Mouse (Mus musculus): ENCODE measurements at regions not wholly inside any gene's neighbourhood (a gene's known extent, or its start where the extent isn't known, plus 50 kb on each side); places are given as distances from the start of the nearest gene placed in this dataset.

- no peaks in the 10 kb centered on the region for H3K9me3 ChIP-seq (replicated peaks; ENCODE audit: control insufficient read depth, low read length)
- H3K27ac ChIP-seq (ENCODE audit: low read length): no peak overlapping the region
- H3K27me3 ChIP-seq (ENCODE audit: control insufficient read depth, insufficient read depth, low read depth, low read length): no peaks in the 10 kb centered on the region
- H3K9ac ChIP-seq (ENCODE audit: low read depth, low read length): no peak overlapping the region
- 67% methylated on average over 14 of the region's 14 CpGs for WGBS (ENCODE audit: insufficient replicate concordance)
- H3K4me1 ChIP-seq (ENCODE audit: control insufficient read depth, low read depth, low read length): no peaks in the 10 kb centered on the region; the same call in 1 of the 2 replicates
- no peak for ATAC-seq (ENCODE audit: low read depth)
- H3K36me3 ChIP-seq (ENCODE audit: control insufficient read depth, insufficient read depth): no peaks in the 10 kb centered on the region
- H3K4me3 ChIP-seq (ENCODE audit: low read depth, low read length): no peak overlapping the region
- no peak overlapping the region for H3K4me2 ChIP-seq (ENCODE audit: low read depth, low read length)
Measured at GRCm38 (mm10) chr6:100396311-100397200, 109.3 kb upstream of the Rybp start.

GRCm38 (mm10) chr6:100390258-100390910 lies 103.1 kb upstream of the Rybp start:
- H3K27me3 ChIP-seq (ENCODE audit: control insufficient read depth, insufficient read depth, low read depth, low read length): no peaks in the 10 kb centered on the region
- no peak for ATAC-seq (ENCODE audit: low read depth)
- no peaks in the 10 kb centered on the region for H3K4me1 ChIP-seq (ENCODE audit: control insufficient read depth, low read depth, low read length)
- no peaks in the 10 kb centered on the region for H3K9me3 ChIP-seq (replicated peaks; ENCODE audit: control insufficient read depth, low read length)
- no peak overlapping the region for H3K27ac ChIP-seq (ENCODE audit: low read length)
- H3K4me2 ChIP-seq (ENCODE audit: low read depth, low read length): no peak overlapping the region
- no peaks in the 10 kb centered on the region for H3K36me3 ChIP-seq (ENCODE audit: control insufficient read depth, insufficient read depth)
- no peak overlapping the region for H3K4me3 ChIP-seq (ENCODE audit: low read depth, low read length)
- WGBS (ENCODE audit: insufficient replicate concordance): 61% methylated on average over 7 of the region's 7 CpGs
- no peak overlapping the region for H3K9ac ChIP-seq (ENCODE audit: low read depth, low read length)

GRCm38 (mm10) chr6:100387042-100387441 lies 99.8 kb upstream of the Rybp start:
- H3K4me1 ChIP-seq (ENCODE audit: control insufficient read depth, low read depth, low read length): no peaks in the 10 kb centered on the region
- H3K4me3 ChIP-seq (ENCODE audit: low read depth, low read length): no peak overlapping the region
- no peak overlapping the region for H3K4me2 ChIP-seq (ENCODE audit: low read depth, low read length)
- no peaks in the 10 kb centered on the region for H3K9me3 ChIP-seq (replicated peaks; ENCODE audit: control insufficient read depth, low read length)
- 33% methylated on average over 5 of the region's 5 CpGs for WGBS (ENCODE audit: insufficient replicate concordance)
- H3K27ac ChIP-seq (ENCODE audit: low read length): no peak overlapping the region
- ATAC-seq (ENCODE audit: low read depth): no peak
- H3K36me3 ChIP-seq (ENCODE audit: control insufficient read depth, insufficient read depth): no peaks in the 10 kb centered on the region
- no peak overlapping the region for H3K9ac ChIP-seq (ENCODE audit: low read depth, low read length)
- no peaks in the 10 kb centered on the region for H3K27me3 ChIP-seq (ENCODE audit: control insufficient read depth, insufficient read depth, low read depth, low read length)

DNA sequence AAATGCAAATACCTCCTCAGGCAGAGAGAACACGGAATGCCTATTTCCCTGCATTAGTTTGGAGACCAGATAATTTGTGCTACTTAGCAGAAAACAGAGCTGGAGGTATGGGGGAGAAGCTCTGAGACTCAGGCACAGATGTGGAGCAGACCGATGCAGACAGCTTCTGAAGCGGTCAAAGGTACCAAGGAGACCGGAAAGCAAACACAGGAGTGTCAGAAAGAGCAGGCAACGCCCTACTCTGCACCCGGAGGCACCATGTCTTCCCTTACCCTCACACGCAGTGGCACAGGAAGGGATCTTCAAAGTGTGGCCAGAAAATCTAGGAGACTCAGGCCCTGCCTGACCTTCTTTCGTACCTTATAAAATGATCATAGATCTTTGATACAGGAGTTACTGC lies 98.4 kb upstream of the Rybp start:
- H3K36me3 ChIP-seq (ENCODE audit: control insufficient read depth, insufficient read depth): no peaks in the 10 kb centered on the region
- H3K4me2 ChIP-seq (ENCODE audit: low read depth, low read length): no peak overlapping the region
- H3K27ac ChIP-seq (ENCODE audit: low read length): no peak overlapping the region
- no peaks in the 10 kb centered on the region for H3K9me3 ChIP-seq (replicated peaks; ENCODE audit: control insufficient read depth, low read length)
- H3K9ac ChIP-seq (ENCODE audit: low read depth, low read length): no peak overlapping the region
- WGBS (ENCODE audit: insufficient replicate concordance): 50% methylated on average over 8 of the region's 8 CpGs
- no peak for ATAC-seq (ENCODE audit: low read depth)
- no peaks in the 10 kb centered on the region for H3K4me1 ChIP-seq (ENCODE audit: control insufficient read depth, low read depth, low read length)
- H3K4me3 ChIP-seq (ENCODE audit: low read depth, low read length): no peak overlapping the region
- H3K27me3 ChIP-seq (ENCODE audit: control insufficient read depth, insufficient read depth, low read depth, low read length): no peaks in the 10 kb centered on the region

DNA sequence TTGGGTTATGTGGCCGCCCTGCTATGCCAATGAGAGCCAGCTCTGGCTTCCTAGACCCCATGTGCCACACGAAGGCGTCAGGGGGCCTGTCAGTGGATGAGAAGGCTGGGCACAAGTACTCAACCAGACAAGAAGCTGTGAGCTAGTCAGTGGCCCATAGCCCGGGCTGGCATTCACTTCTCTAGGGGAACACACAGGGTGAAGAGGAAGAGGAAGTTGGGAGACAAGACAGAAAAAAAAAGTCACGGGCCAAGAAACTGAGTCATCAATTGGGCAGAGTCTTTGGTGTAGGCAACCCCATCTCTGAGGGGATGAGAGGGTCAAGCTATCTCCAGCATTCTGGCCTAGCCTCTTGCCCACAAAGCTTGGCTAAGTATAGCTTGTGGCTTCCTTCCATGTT lies 93.8 kb upstream of the Rybp start:
- Histone ChIP-seq H3K27ac (ENCODE audit: low read length) (no peak overlapping the region), H3K9me3 (replicated peaks; ENCODE audit: control insufficient read depth, low read length) (no peaks in the 10 kb centered on the region), H3K9ac (ENCODE audit: low read depth, low read length) (no peak overlapping the region), H3K27me3 (ENCODE audit: control insufficient read depth, insufficient read depth, low read depth, low read length) (no peaks in the 10 kb centered on the region), H3K4me2 (ENCODE audit: low read depth, low read length) (no peak overlapping the region), H3K4me3 (ENCODE audit: low read depth, low read length) (no peak overlapping the region), H3K4me1 (ENCODE audit: control insufficient read depth, low read depth, low read length) (no peaks in the 10 kb centered on the region; the same call in 1 of the 2 replicates), H3K36me3 (ENCODE audit: control insufficient read depth, insufficient read depth) (no peaks in the 10 kb centered on the region)
- ATAC-seq (ENCODE audit: low read depth): no peak
- 35% methylated on average over 5 of the region's 5 CpGs for WGBS (ENCODE audit: insufficient replicate concordance)

DNA sequence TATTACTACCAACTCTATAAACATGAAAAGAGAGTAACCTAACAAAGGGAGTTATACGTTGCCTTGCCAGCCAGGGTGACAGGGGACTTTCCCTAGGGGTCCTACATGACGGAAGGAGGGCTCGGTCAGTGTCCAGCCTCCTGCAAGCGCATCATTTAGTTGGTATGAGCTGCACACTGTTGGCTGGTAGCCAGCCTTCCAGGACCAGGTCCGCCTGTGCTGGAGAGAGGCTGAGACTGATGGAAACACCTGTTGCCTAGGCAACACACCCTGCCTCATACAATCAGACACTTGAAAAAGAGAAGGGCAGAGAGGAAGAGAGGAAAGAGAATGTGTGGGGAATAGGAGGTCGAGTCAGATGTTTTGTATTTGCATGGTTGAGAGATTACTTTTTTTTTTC lies 93.3 kb upstream of the Rybp start:
- H3K9ac ChIP-seq (ENCODE audit: low read depth, low read length): no peak overlapping the region
- H3K4me2 ChIP-seq (ENCODE audit: low read depth, low read length): no peak overlapping the region
- H3K27me3 ChIP-seq (ENCODE audit: control insufficient read depth, insufficient read depth, low read depth, low read length): no peaks in the 10 kb centered on the region
- WGBS (ENCODE audit: insufficient replicate concordance): 41% methylated on average over 6 of the region's 6 CpGs
- no peaks in the 10 kb centered on the region; the same call in 1 of the 2 replicates for H3K4me1 ChIP-seq (ENCODE audit: control insufficient read depth, low read depth, low read length)
- H3K4me3 ChIP-seq (ENCODE audit: low read depth, low read length): no peak overlapping the region
- no peaks in the 10 kb centered on the region for H3K9me3 ChIP-seq (replicated peaks; ENCODE audit: control insufficient read depth, low read length)
- no peaks in the 10 kb centered on the region for H3K36me3 ChIP-seq (ENCODE audit: control insufficient read depth, insufficient read depth)
- no peak for ATAC-seq (ENCODE audit: low read depth)
- H3K27ac ChIP-seq (ENCODE audit: low read length): no peak overlapping the region

DNA sequence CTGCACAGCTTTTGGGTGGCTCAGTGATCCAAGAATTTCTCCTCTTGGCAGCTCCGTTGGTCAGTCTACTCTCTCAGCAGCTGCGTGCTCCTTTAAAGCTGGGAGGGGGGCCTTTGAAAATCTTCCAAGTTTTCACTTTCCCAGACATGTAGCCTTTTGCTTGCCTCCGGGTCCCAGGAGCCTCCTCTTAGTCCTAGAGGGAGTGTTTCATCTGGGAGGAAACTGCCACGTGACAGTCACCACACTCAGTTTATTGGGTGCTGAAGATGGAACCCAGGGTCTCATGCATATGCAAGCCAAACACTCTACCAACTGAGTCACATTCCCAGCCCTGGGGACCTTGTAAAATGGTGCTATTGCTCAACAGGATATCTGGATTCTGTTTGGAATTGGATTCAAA lies 92.5 kb upstream of the Rybp start:
- H3K4me3 ChIP-seq (ENCODE audit: low read depth, low read length): no peak overlapping the region
- no peaks in the 10 kb centered on the region for H3K27me3 ChIP-seq (ENCODE audit: control insufficient read depth, insufficient read depth, low read depth, low read length)
- no peaks in the 10 kb centered on the region for H3K36me3 ChIP-seq (ENCODE audit: control insufficient read depth, insufficient read depth)
- no peak overlapping the region for H3K27ac ChIP-seq (ENCODE audit: low read length)
- H3K9ac ChIP-seq (ENCODE audit: low read depth, low read length): no peak overlapping the region
- H3K9me3 ChIP-seq (replicated peaks; ENCODE audit: control insufficient read depth, low read length): no peaks in the 10 kb centered on the region
- no peak overlapping the region for H3K4me2 ChIP-seq (ENCODE audit: low read depth, low read length)
- no peaks in the 10 kb centered on the region; the same call in 1 of the 2 replicates for H3K4me1 ChIP-seq (ENCODE audit: control insufficient read depth, low read depth, low read length)
- no peak for ATAC-seq (ENCODE audit: low read depth)
- WGBS (ENCODE audit: insufficient replicate concordance): 39% methylated on average over 4 of the region's 4 CpGs

- no peak overlapping the region for H3K4me2 ChIP-seq (ENCODE audit: low read depth, low read length)
- no peaks in the 10 kb centered on the region; the same call in 1 of the 2 replicates for H3K4me1 ChIP-seq (ENCODE audit: control insufficient read depth, low read depth, low read length)
- 59% methylated on average over 4 of the region's 4 CpGs for WGBS (ENCODE audit: insufficient replicate concordance)
- no peaks in the 10 kb centered on the region for H3K27me3 ChIP-seq (ENCODE audit: control insufficient read depth, insufficient read depth, low read depth, low read length)
- H3K36me3 ChIP-seq (ENCODE audit: control insufficient read depth, insufficient read depth): no peaks in the 10 kb centered on the region
- no peak overlapping the region for H3K27ac ChIP-seq (ENCODE audit: low read length)
- ATAC-seq (ENCODE audit: low read depth): no peak
- no peak overlapping the region for H3K9ac ChIP-seq (ENCODE audit: low read depth, low read length)
- H3K9me3 ChIP-seq (replicated peaks; ENCODE audit: control insufficient read depth, low read length): no peaks in the 10 kb centered on the region
- no peak overlapping the region for H3K4me3 ChIP-seq (ENCODE audit: low read depth, low read length)
Measured at GRCm38 (mm10) chr6:100378533-100378874, 91.2 kb upstream of the Rybp start.

DNA sequence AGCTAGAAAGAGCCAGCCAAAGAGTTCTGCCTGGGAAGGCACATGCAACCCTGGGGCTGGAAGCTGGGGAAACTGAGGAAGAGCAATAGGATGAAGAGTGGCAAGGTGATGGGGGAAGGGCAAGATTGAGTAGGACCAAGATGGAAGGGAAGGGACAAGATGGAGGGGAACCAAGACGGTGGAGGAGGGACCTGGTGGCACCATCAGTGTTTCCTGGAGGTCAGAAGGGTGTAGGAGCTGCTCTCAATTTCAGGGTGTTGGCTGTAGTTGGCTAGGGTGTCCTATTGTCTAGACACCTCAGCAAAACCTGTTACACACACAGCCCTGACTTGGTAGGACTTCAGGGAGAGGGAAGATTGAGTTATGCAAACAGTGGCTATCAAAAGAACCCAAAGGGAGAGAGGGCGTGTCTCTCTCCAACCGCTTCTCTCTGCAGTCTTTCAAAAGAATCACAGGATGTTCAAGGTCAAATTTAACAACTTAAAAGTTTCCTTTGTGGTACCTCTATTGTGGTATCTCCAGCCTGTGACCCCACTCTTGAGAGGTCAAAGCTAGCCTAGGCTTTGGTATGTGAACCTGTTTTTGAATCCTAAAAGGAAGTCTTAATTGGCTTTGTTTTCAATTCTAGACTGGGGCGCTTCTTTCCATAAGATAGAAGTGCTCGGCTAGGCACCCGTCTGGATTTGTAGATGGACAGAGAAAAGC lies 90.7 kb upstream of the Rybp start:
- no peaks in the 10 kb centered on the region for H3K27me3 ChIP-seq (ENCODE audit: control insufficient read depth, insufficient read depth, low read depth, low read length)
- no peaks in the 10 kb centered on the region for H3K36me3 ChIP-seq (ENCODE audit: control insufficient read depth, insufficient read depth)
- H3K9ac ChIP-seq (ENCODE audit: low read depth, low read length): no peak overlapping the region
- ATAC-seq (ENCODE audit: low read depth): no peak
- no peaks in the 10 kb centered on the region; the same call in 1 of the 2 replicates for H3K4me1 ChIP-seq (ENCODE audit: control insufficient read depth, low read depth, low read length)
- H3K4me3 ChIP-seq (ENCODE audit: low read depth, low read length): no peak overlapping the region
- no peaks in the 10 kb centered on the region for H3K9me3 ChIP-seq (replicated peaks; ENCODE audit: control insufficient read depth, low read length)
- H3K4me2 ChIP-seq (ENCODE audit: low read depth, low read length): no peak overlapping the region
- WGBS (ENCODE audit: insufficient replicate concordance): 42% methylated on average over 6 of the region's 6 CpGs
- no peak overlapping the region for H3K27ac ChIP-seq (ENCODE audit: low read length)
